Mouse (Mus musculus) right cerebral cortex, postnatal 14 days (tissue): ENCODE measurements at regions not wholly inside any gene's neighbourhood (a gene's known extent, or its start where the extent isn't known, plus 50 kb on each side); places are given as distances from the start of the nearest gene placed in this dataset.
"Not testable (repeated sequence)": the region's sequence is repeated elsewhere in the genome, so short reads cannot be mapped to it uniquely, and the experiment has no call there.

Experiments used
- DNase-seq: peaks from one replicate; pipeline ENCODE4 v3.0.0; 2022

GRCm38 (mm10) chr5:96898120-96898672 is 99.3 kb upstream of the Bmp2k start:
- DNase-seq, result no peak

GRCm38 (mm10) chr5:96898695-96899094 is 98.8 kb upstream of the Bmp2k start:
- no peak for DNase-seq

DNA sequence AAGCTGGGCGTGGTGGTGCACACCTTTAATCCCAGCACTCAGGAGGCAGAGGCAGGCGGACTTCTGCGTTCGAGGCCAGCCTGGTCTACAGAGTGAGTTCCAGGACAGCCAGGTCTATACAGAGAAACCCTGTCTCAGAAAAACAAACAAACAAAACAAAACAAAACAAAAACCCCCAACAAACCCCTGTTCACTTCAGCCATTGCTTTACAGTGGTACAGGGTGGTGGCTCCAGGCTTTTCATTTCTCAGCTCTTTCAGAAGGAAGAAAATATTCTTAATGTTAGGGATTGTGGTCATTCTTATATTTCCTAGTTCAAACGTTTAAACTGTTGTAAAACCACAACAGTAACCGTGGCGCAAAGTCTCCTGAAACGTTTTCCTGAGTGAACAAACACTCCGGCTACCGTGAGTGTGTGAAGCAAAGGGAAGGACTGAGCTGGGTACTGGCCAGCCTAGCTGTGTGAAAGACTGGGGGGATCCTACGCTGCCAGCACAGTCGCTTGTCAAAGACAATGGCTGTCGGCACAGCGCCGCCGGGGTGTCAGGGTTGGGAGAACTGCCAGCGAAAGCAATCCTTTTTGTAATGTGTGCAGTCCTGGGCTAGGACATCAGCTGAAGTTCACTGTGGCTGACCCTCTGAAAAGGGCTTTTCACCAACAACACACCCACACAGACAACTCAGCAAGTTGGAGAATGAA is 91.8 kb upstream of the Bmp2k start:
- DNase-seq, result peak; percentile 43

DNA sequence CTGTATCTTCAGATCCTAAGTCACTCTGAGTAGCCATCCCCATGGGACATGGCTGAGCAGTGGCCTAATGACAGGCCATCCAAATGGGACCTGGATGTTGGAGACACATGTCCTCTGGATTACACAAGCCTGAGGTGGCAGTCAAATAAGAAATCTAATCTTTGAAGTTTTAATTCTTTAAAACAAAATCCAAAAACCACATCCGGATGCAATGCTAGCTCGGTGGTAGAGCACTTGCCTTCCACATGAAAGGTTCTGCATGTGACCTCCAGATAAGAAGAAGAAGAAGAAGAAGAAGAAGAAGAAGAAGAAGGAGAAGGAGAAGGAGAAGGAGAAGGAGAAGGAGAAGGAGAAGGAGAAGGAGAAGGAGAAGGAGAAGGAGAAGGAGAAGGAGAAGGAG is 89.1 kb upstream of the Bmp2k start:
- not testable (repeated sequence) for DNase-seq

- no peak for DNase-seq
Observed at GRCm38 (mm10) chr5:96909218-96909617, 88.3 kb upstream of the Bmp2k start.

- peak; percentile 26 for DNase-seq
Observed at GRCm38 (mm10) chr5:96911550-96912253, 85.8 kb upstream of the Bmp2k start.

- no peak for DNase-seq
Observed at GRCm38 (mm10) chr5:96912254-96912635, 85.2 kb upstream of the Bmp2k start.

DNA sequence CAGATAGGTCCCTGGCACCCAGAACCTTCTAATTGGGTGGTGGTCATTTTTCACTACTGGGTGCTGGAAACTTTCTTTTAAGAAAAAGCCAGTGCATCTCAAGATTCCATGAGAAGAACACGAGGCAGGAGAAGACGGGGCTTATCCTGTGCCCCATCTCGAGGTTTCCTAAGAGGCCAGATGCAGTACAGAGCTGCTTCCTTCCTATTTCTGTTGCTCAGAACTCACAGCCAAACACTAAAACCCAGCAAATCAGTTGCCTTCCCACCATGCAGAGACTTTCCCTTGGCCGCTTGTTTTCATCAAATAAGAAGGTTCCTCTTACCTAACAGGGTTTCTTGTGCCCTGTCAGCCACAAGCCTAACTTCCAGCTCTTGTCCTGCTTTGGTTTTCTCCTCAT is 84.7 kb upstream of the Bmp2k start:
- no peak for DNase-seq

DNA sequence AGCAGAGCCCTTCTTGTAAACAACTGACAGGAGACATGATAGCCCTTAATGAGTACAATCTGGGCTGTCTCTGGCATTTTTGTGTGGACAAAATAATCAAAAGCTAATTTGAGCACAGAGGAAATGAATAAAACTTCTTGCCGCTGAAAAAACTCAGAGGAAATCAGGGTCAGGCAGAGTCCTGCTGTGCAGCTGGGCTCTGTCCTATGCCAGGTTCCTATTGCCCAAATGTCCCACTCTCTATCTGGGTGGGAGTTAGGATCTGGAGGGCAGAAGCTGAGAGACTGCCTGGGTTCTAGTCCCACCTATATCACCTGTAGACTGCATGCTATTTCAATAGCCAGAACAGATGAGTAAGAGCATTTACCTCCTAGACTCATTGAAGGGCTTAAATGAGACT is 83.8 kb upstream of the Bmp2k start:
- no peak for DNase-seq

GRCm38 (mm10) chr5:96914696-96915404 is 82.6 kb upstream of the Bmp2k start:
- no peak for DNase-seq

DNA sequence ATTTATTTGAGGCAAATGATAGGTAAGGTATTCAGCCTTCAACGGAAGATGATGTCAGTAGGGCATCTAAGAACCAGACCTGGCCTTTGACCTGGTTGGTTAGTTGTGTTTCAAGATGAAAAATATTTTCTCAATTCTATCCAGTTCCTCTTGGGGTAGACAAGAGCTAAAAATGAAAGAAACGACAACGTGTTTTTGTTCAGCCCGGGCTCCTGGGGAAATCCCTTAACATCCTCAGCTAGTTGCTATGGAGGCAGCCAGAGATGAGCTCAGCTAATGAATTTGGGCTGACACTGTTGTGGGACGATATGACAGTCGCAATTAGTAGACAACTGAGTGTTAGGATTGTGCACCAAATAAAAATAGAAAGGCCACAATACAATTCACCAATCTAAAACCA is 80.6 kb upstream of the Bmp2k start:
- DNase-seq, result no peak

DNA sequence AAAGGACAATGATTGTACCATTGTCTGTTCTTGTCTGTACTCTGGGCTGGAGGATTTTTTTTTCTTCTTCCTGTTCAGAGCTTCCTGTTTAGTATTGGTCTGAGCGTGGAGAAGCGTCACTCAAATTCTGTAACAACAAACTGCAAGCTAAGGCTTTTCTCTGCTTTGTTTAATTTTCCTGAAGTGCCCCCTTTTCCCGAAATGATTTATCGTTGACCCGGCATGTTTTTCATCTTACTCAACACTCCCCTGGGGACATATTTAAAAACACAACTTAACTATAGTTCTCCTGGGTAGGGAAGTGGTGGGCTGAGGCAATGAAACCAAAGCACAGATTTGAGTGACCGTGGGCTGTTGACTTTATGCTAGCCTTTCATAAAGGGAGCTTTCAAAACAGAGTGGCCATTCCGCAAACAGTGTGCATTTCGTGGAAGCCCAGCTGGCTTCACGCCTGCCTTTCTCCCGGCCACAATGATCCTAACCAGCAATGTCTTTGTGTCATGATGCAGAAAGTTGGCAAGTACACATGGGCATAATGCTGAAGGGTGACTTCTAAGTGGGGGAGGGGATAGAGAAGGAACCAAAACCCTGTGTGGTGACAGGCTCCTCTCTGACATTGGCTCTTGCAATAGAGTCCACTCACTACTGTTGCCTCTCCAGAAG is 79.8 kb upstream of the Bmp2k start:
- no peak for DNase-seq

- DNase-seq, result no peak
Observed at GRCm38 (mm10) chr5:96919149-96919548, 78.3 kb upstream of the Bmp2k start.

DNA sequence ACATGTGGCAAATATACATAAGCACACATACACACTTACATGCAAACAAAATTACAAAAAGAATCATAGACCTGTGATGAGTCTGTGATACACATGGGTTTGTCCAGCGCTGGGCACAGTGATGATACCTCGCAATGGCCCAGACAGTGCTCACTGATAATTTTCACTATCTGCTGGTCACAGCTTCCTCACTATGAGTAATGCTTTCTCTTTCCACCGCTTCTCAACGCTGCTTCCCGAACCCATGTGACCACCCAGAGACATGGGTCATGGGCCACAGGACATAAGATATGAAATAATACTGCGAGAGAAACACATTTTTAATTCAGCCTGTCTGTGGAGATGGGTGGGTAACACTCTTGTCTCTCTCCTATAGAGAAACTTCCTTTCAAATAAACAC is 76.5 kb upstream of the Bmp2k start:
- no peak for DNase-seq

GRCm38 (mm10) chr5:96921511-96921910 is 76.0 kb upstream of the Bmp2k start:
- no peak for DNase-seq

GRCm38 (mm10) chr5:96921973-96922715 is 75.3 kb upstream of the Bmp2k start:
- DNase-seq, result no peak

- DNase-seq, result no peak
Observed at GRCm38 (mm10) chr5:96922716-96923076, 74.8 kb upstream of the Bmp2k start.

DNA sequence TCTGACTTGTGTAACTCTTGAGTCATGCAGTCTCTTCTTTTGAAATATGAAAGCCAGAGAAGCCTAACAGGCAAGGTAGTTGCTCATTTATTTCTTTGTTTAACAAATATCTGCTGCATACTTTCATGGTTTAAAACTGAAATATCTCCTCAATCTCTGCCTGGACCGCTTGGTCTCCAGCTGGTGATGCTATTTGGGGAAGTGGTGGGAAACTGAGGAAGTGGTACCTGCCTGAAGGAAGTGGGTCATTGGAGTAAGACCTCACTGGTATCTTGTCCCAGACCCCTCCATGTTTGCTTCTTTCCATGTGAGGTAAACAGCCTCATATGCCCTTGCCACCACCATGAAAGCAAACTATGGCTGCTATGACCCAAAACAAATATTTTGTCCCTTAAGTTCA is 74.0 kb upstream of the Bmp2k start:
- DNase-seq, result no peak

DNA sequence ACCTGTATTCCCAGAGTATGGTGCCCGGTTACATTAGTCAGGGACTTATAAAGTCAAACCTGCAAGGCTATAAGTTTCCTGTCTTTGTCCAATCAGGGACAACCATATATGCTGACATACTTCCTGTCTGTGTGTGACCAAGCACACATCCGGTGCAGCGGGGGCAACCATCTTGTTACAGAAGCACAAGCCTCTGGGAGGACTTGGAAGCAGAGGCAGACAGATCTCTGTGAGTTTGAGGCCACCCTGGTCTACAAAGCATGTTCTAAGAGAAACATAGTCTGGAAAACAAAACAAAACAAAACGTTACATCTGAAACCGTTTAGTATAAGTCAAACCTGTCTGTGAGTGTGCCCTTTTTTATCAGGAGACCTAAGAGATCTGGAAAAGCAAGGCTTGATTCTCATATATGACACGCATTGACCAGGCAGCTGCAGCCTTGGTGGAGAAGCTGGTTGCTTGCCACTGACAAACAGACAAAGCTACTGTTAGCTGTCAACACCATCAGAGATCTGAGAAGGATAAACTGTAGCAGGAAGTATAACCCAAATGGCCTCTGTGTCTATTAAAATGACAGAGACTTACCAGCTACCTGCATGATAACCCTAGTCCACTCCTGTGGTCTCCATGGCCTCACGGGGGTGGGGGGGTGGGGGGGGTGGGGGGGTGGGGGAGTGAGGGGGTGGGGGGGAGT is 72.6 kb upstream of the Bmp2k start:
- no peak for DNase-seq

DNA sequence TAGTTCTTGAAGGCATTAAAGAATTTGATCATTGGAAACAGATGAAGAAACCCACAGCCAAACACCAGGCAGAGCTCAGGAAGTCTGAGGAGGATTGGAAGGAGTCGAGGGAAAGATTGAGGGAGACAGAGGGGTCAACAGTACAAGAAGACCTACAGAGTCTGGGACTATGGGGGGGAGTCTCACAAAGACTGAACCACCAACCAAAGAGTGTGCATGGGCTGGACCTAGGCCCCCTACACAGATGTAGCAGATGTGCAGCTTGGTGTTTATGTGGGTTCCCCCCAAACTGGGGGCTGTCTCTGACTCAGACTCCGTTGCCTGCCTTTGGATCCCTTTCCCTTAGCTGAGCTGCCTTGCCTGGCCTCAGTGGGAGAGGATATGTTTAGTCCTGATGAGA is 71.5 kb upstream of the Bmp2k start:
- DNase-seq, result no peak

DNA sequence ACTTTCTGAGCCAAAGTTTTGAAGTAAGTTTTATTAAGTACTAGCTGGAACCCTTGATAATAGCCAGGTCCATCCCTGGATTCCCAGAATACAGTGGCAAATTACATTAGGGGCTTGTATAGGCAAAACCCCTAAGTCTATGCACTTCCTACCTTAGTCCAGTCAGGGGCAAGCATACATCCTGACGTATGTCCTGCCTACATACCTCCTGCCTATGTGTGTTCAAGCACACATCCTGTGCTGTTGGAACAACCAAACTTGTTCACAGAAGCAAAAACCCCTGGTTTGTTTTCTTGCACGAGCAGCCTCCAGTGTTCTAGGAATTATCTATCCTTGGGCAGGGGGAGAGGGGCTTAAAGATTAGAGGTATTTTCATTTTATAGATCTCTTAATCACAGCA is 66.4 kb upstream of the Bmp2k start:
- no peak for DNase-seq

- DNase-seq, result no peak
Observed at GRCm38 (mm10) chr5:96931576-96932152, 65.8 kb upstream of the Bmp2k start.
